Mouse (Mus musculus): ENCODE measurements around the gene Vkorc1l1.

DNA sequence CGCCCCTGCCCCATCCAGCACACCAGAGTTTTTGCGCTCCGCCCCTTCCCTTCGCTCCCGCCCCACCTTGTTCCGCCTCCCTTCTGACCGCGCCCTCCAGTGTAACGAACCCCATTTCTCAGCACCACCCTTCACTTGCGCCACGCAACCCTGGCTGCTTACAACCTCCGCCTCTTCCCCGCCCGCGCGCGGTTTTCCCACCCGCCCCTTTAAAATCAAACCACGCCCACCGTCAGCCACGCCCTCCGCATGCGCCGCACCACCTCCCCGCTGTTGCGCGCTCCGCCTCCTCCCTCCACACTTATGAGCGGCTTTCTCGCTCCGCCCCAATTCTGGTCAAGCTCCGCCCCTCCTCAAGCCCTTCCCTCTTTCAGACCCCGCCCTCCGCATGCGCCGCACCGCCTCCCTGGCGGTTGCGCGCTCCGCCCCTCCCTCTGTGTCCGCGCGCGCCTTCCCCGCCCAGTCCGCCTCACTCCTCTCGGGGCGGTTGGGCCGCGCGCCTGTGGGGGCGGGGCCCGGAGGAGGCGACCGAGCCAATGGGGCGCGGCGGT is at the start of gene Vkorc1l1:
- peak; percentile 7; the same call in 1 of the 2 replicates for TF ChIP-seq CTCF (IDR thresholded peaks at IDR 0.05; ENCODE audit: low read depth)
- no peak for TF ChIP-seq EP300 (optimal IDR thresholded peaks at IDR 0.05)
